Mouse (Mus musculus) 416B (cell line): Measurements from ENCODE around the gene Krtap28-10.
"Not testable (repeated sequence)": the region's sequence is repeated elsewhere in the genome, so short reads cannot be mapped to it uniquely, and the experiment has no call there.

Source experiments
- DNase-seq: peaks from one replicate; pipeline ENCODE4 v3.0.0; 2011; ENCODE audit warnings: low read depth

Gene Krtap28-10

DNA sequence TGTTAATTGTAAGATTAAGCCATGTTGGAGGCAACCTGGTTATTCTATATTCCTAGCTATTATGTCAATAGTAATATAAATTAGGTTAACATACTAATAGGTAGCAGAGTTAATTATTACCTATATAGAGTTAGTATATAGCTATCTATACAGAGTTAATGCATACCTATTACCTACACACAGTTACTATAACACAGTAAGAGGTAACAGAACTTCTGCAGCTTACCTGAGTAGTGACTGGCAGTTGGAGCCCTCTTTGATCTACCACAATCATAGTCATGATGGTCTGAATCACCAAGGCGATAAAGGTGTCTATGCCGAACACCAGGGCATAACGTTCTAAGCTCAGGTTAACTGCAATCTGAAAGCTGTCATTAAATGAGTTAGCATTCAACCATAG is 27.8 kb downstream of the Krtap28-10 start:
- DNase-seq: no peak

DNA sequence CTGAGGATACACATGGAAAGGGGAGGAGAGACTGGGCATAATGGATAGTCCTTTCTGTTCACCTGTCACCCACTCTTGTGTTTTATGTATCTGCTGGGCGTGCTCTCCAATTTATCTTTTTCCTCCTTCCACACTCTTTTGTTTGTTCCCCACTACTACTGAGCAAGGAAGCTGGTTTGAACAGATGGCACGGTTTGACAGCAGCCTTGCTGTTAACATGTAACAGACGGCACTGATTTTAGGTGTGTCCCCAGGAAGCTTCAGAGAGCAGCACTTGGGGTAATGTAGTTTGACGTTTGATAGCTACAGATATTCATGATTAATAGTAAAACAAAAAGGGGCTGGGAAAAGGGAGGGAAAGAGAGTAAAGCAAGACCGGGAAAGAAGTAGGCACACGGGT is 34.8 kb downstream of the Krtap28-10 start:
- DNase-seq: no peak

GRCm38 (mm10) chr1:83006218-83007179 is 35.8 kb downstream of the Krtap28-10 start:
- DNase-seq: no peak

GRCm38 (mm10) chr1:83000306-83000705 is 42.0 kb downstream of the Krtap28-10 start, which contains the start of gene Gm47959:
Gene Gm47959 (plus strand): TSS chr1:83000548.
- not testable (repeated sequence) for DNase-seq

GRCm38 (mm10) chr1:82993947-82994346 is 48.3 kb downstream of the Krtap28-10 start:
- no peak for DNase-seq

DNA sequence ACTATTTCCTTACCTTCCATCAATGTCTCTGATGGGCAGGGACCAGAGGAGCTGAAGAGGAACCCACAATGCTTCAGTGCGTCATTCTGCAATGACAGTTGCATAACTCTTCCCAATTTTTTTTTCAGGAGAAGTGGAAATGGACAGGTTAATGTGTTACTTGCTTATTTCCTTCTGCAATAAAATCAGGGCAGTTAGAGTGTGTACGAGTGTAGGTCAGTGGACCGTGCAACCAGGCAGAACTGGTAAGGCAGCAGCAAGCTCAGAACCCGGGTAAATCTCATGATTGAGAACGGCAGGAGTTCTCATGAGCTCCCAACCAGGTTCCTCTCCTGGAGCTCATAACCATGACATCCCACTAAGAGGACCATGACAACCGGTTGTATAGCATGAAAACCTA is 50.2 kb downstream of the Krtap28-10 start:
- no peak for DNase-seq

- DNase-seq: no peak
These were observed 50.7 kb downstream of the Krtap28-10 start for GRCm38 (mm10) chr1:82991596-82991995.
